Mouse (Mus musculus): ENCODE data around the gene Ms4a6b.
"Not testable (repeated sequence)": the region's sequence is repeated elsewhere in the genome, so short reads cannot be mapped to it uniquely, and the experiment has no call there.

Ms4a6b gene

DNA sequence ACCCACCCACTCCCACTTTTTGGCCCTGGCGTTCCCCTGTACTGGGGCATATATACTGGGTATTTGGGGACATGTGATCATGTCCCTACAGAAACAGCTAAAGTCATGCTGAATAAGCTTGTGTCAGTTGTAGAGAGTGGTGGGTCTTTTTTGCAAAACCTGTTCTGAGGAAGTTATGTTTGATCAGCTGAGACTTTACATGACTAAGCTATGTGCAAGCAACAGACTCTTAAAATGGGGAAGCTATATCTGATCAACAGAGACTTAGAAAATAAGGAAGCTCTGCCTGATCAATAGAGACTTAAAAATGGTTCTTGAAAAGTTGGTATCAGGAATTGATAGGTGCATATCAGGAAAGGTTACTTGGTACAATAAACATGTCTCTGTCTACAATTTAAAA, 17.1 kb downstream of the Ms4a6b start:
- DNase-seq (ENCODE audit: low read depth, low spot score) = no peak

GRCm38 (mm10) chr19:11533888-11534445, 17.7 kb downstream of the Ms4a6b start:
- DNase-seq (ENCODE audit: low read depth, low spot score) = no peak

DNA sequence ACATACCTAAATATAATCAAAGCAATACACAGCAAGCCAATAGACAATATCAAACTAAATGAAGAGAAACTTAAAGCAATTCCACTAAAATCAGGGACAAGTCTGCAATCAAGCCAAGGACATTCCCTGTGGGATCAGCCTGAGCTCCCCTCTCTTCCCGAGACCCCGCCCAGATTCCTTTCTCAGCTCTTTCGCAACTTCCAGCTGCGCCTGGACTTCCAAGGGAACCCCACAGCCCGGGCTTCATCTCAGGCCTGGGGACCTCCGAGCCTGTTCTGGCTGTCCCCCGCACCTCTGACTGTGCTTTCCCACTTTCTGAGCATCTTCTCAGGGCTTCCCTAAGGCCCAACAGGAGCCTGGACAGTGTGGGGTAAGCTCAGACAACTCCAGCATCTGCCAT, 20.3 kb downstream of the Ms4a6b start, which contains the start of gene Ms4a4d:
Gene Ms4a4d (plus strand): TSS at position 209 of the 400 bp plus-strand sequence.
- peak; percentile 16 for DNase-seq (ENCODE audit: low read depth, low spot score)

GRCm38 (mm10) chr19:11537336-11537735, 21.0 kb downstream of the Ms4a6b start:
- DNase-seq (ENCODE audit: low read depth, low spot score) = no peak

- not testable (repeated sequence) for DNase-seq (ENCODE audit: low read depth, low spot score)
Observed at GRCm38 (mm10) chr19:11540166-11540821, 24.0 kb downstream of the Ms4a6b start.

DNA sequence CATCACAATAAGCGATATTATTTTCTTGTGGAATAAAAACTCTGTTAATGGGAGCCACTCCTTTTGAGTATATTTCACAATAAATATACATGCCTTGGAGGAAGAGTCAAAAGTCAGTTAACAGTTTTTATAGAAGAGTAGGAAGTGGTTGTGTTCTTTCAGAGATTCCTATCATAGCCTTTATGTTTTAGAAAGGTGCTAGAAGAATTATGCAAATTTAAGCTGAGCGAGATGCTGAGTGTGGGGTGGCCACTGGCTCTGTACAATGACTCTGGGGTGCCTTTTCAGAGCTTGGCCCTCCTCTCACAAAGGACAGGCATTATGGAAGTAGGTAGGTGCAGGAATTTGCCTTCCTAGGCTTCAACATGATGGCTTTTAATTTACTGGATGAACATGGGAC, 28.1 kb downstream of the Ms4a6b start:
- DNase-seq (ENCODE audit: low read depth, low spot score) = not testable (repeated sequence)

- no peak for DNase-seq (ENCODE audit: low read depth, low spot score)
Observed at GRCm38 (mm10) chr19:11547911-11548310, 31.6 kb downstream of the Ms4a6b start.

DNA sequence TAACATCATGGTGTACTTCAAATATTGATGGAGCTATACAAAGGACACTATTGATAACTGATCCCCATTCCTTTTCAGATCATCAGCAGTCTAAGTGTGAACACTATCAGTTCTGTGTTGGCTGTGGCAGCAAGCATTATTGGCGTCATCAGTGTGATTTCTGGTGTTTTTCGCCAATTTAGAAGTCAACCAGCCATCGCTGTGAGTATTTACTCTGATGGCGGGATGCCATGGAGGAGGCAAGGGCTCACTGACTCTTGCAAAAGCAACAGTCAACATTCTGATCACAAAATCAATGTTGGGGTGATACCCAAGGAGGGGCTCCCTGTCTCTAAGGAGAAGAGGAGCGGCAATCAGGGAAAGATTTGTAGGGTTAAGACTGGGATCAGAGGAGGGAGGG, 38.4 kb downstream of the Ms4a6b start:
- no peak for DNase-seq (ENCODE audit: low read depth, low spot score)

GRCm38 (mm10) chr19:11559560-11559959, 43.2 kb downstream of the Ms4a6b start:
- DNase-seq (ENCODE audit: low read depth, low spot score) = not testable (repeated sequence)

GRCm38 (mm10) chr19:11574965-11575364, 58.7 kb downstream of the Ms4a6b start:
- DNase-seq (ENCODE audit: low read depth, low spot score) = no peak

Measured in 3T3-L1 (cell line).